Mouse (Mus musculus) layer of hippocampus, adult 9-10 months (tissue): ENCODE measurements at regions not wholly inside any gene's neighbourhood (a gene's known extent, or its start where the extent isn't known, plus 50 kb on each side); places are given as distances from the start of the nearest gene placed in this dataset.

Source experiments
- DNase-seq: peaks from one replicate; pipeline ENCODE4 v3.0.0; 2022; ENCODE audit warnings: low spot score

DNA sequence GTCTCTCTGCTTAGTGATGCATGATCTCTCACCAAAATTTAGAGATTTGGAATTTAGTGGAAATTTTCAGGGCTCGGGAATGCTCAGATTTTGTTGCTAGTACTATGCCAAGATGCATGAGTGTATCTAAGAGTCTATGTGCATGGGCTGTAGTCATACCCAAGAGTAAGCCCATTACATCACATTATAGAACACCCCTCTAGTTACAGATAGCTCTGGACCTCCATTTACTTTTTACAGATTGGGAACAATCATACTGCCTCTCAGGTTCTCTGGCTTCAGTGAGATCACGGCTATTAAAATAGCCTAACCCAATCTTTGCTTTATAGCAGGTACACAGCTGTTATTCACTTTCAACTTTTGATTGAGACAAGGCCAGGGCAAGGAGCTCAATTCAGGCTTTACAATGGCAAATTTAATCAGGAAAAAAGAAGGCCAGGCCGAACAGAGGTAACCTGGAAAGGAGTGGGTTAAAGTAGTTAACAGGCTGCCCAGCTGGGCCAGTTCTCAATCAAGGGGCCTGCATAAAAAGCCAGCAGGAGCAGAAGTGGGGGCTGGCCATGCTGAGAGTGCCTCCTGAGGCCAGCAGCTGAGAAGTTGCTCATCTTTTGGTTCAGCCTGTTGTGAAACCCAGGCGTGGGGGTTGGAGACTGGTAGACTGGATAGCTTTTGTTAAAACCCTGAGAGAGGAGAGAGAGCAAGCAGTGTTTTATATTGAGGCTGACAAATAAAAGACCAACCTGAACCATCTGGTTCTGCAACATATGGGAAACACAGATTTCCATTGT is 509.2 kb upstream of the Pou3f2 start:
- DNase-seq: peak; percentile 2

DNA sequence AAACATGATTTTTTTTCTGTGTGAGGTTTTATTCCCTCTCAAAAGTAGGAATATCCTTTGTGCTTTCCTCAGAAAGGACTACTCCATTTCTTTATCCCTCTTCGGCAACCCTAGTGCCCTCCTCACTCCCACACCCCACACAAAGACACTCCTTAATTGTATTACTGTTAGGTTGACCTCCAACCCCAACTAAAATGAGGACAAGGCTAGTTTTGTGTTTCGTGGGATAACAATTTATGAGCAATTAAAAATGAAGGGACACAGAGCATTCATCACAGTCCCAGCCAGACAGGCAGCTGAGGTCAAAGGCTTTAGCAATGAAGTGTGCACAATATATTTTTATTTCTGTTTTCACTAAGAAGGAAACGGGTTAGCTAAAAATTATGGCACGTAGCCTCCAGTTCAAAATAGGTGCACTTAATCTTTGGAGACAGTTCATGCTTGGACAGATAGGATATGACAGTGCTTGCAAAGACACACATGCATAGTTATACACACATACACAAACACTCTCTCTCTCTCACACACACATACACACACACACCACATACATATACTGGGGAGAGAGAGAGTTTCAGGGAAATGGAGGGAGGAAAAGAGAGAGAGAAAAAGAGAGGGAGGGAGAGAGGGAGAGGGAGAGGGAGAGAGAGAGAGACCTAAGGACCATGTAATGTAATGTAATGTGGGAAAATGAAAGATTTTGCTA is 498.8 kb upstream of the Pou3f2 start:
- DNase-seq: no peak

DNA sequence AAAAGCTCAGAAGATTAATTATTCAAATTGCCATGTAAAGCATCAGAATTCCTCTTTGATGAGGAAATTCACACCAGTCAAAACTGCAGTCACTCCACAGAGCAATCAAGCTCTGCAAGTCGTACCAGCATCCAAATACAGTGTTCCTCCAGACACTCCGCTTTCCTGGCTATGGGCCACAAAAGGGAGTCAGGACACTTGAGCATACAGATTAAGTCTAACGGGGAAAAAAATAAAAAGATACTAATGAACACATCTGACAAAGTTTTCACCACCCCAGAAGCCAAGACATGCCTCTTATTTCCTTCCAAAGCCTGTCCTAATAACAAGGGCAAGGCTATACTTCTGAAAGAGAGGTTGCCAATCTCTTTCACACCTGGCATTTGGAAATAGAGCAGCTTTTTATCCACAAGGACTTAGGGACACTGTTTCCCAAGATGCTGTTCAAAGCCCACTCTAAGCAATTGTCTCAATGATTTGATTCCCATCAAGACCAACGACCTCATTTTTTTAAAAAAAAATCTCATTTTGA is 485.5 kb upstream of the Pou3f2 start:
- DNase-seq: no peak

- DNase-seq: peak; percentile 2
These were observed 484.8 kb upstream of the Pou3f2 start for GRCm38 (mm10) chr4:22972784-22973584.

- DNase-seq: no peak
These were observed 483.0 kb upstream of the Pou3f2 start for GRCm38 (mm10) chr4:22971127-22971526.

GRCm38 (mm10) chr4:22970495-22970894 is 482.3 kb upstream of the Pou3f2 start:
- no peak for DNase-seq

DNA sequence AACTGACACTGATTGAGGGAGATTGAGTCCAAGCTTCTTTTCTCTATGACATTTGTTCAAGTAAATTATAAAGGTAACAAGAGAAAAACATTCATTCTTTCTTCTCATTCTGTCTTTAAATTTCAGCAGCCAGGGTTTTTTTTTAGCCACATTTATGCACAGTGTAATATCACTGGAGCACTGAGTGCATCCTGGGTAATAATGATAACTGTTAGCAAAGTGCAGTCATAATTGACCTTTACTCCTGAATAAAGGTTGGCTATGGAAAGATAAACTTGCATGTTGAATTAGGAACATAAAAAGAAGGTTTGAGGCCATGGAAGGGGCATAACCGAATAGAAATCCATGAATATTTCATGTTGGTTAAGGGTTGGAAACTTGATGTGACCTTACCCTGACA is 461.3 kb upstream of the Pou3f2 start:
- DNase-seq: no peak

- DNase-seq: no peak
These were observed 460.7 kb upstream of the Pou3f2 start for GRCm38 (mm10) chr4:22948880-22949279.

GRCm38 (mm10) chr4:22946788-22947406 is 458.7 kb upstream of the Pou3f2 start:
- no peak for DNase-seq

DNA sequence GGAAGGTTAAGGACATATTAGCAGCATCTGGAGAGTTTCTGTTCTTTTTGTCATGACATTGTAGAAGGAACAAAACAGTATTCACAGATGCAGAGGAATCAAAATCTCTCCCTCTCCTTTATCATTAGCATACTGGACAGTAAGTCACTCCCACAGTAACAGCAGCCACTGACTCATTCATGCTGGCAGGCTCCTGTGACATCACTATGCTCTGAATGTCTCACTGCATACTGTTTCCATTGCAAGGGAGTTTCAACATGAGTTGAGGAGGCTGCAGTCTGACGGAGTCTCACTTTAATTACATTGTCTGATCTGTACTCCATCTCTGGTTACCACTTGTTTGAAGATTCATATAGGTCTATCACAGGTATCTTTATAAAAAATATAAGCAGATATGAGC is 450.1 kb upstream of the Pou3f2 start:
- no peak for DNase-seq

DNA sequence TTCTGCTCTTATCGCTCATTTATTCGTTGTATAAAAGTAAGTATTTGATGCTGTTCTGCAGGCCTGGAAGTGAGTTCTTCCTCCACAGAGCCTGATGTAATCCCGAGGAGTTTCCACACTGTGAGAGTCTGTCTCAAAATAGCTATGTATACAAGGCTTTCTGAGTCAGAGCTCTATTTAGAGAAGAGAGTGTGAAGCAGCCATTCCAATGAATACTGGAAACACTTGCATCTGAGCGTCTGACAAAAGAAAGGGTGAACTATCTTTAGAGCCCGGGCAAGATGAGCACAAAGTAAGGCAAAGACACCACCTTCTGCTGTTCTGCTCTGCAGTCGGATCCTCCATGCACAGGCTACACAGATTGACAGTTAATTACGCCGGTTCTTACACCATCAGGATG is 436.0 kb upstream of the Pou3f2 start:
- no peak for DNase-seq

- no peak for DNase-seq
These were observed 426.7 kb upstream of the Pou3f2 start for GRCm38 (mm10) chr4:22914886-22915285.

DNA sequence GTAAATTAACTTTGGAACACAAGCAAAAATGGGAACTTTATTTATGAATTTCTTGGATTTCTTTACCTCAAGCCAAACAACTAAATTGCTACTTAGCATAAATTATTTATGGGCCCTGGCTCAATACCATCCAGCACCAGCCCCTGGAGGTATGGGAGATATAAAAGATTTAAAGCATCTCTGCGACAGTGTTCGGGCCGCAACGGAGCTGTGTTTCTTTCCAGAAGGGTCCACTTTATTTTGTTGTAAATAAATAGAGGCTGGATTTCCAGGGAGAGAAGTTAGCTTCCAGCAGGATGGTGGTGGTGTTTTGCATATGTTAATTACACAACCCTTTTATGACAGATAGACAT is 404.5 kb upstream of the Pou3f2 start:
- no peak for DNase-seq

DNA sequence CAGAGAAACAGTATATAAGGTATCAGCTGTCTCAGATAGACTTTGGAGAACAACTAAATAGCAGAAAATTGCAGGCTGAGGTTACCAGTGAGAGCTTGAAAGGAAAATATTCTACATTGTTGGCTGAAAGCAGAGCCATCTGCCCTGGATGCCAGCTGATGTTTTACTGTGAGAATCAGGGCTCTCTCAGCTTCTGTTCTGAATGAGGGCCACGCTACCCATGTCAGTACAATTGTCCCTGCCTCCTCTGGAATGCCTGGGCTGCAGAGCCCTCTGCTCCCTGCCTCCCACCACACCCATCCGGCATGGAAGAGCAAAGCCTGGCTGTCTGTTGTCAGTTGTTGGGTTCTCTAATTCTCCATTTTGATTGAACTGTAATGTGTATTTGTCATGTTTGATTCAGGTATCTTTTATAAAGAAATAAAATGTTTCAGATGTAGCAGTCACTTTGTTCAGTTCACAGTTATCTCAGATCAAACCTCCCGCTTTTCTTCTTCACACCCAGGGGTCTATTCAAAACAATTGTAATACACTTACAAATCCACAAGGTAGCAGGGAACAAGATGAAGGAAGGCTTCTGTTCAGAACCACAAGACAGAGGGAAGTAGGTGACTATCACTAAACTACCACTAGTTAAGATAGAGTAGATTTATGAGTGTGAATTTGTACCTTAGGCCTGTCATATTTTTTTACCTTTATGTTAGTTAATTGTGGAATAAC is 404.0 kb upstream of the Pou3f2 start:
- no peak for DNase-seq

- DNase-seq: no peak
These were observed 392.5 kb upstream of the Pou3f2 start for GRCm38 (mm10) chr4:22880692-22881091.

DNA sequence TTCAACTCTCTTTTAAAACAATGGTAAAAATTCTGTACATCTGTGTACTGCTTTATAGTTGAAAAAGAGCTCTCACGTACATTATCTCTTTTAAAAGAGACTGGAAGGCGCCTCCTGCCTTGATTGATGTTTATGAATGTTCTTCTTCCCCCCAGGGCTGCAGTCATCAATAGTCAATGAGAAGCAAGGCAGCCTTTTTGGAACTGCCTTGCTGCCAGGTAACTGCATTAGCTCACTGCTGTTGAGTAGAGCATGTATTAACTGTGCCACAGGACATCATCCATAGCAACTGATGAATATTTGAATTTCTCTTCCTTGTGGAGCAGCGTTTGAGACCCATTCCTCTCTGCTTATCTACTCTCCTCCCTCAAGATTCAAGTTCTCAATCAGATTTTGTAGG is 387.2 kb upstream of the Pou3f2 start:
- DNase-seq: no peak

- DNase-seq: no peak
These were observed 347.9 kb upstream of the Pou3f2 start for GRCm38 (mm10) chr4:22836124-22836445.

DNA sequence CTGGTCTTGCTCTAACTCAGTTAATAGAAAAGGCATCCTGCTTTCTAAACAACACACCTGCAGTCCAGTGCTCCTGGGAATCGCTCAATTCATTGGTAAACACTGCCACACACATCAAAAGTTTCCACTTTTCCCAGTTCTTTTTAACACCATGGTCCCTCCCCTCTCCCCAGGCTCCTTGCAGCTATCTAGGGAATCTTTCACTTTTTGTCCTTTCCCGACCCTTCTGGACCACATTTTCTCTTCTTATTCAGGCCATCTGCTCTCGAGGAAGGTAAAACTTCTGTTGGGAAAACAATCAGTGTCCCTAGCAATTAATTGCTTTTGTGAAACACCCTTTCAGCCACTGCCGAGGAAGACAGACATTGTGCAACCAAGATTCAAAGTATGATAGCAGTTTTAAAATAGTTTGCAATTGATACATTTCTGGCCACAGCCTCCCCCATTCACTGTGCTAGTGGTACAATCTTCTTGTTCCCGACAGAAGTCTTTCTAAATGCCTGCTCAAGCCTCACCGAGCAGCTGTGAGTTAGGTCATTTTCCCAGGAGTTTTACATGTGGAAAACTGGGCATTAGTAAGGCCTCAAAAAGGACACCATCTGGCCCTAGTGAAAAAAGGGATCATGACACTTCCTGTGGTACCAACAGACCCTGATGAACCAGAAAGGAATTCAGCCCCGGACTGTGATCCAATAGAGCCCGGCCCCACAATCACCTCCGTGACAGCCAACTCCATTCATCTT is 347.4 kb upstream of the Pou3f2 start:
- no peak for DNase-seq

- DNase-seq: no peak
These were observed 345.8 kb upstream of the Pou3f2 start for GRCm38 (mm10) chr4:22833851-22834440.

DNA sequence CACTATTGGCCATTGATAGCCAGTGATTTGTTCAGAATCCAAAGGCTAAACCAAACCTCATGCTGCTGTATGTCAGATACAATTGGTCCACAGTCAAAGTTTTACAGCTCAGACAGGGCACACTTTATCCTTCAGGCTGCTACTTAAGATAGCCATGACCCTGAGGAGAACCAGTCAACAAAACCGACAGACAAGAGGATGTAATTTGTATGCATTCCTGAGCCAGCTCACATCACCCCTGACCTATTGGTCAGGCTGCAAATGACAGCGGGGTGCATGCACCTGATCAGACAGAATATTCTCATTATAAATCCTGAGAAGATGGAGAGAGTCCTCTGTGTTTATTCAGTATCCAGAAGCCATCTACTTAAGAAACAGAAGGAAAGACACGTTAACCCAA is 315.5 kb upstream of the Pou3f2 start:
- no peak for DNase-seq

DNA sequence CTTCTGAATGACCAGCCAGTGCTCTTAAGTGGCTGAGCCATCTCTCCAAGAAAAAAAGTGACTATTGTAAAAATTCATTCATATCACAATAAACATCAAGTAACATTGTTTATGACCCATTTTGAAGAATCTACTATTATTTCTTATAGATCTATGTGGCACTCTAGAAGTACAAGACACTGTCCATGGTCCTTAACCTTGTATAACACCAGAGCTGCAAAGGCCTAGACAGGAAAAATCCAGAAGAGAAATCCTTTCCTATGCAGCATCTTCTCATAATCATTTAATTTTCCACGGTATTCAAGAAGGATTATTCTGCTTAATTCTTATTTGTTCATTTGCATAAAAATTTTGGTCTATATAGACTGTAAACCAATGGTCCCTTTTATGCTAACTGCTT is 304.7 kb upstream of the Pou3f2 start:
- DNase-seq: no peak
